Mouse (Mus musculus): ENCODE data around the gene Tarbp2. TPM values are rescaled to one million over a fixed set of nuclear protein-coding genes. Genes with fewer than 3 reads are reported as not detected.

Tarbp2 gene
- polyA plus RNA-seq, 1 experiment = 335 TPM

DNA sequence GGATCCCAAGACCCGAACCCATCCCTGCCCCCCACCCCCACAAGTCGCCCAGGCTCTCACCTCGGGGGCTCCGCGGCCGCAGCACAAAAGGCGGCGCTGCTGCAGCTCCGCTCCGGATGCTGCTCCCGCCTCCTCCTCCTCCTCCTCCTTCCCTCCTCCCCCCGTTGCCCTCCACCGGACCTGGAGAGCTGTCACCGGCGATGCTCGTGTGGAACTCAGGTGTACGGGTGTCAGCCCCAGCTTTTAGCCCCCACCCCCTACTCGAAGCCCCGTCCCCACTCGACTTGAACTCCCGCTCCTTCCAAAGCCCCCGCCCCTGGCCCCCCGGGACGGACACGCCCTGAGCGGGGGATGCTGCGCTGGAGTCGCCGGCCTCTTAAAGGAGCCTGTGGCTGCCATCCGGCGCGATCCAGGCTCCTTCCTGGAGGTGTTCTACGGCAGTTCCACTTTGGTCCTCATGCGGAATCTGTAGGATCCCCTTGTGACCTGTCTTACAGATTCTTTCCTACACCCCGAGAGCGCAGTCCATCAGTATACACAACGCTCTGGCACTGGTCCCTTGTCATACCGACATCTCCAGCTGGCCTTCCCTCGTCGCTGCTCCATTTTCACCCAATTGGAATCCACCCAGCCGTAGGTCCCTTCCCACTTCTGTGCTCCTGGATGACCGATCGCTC lies 1.1 kb upstream of the Tarbp2 start, which contains the start of gene Map3k12:
Gene Map3k12 (minus strand): TSS at position 337 of the 677 bp plus-strand sequence.
- H3K4me1 ChIP-seq (ENCODE audit: control insufficient read depth, insufficient read depth, low read length) = peaks cover 19% of the 10 kb centered on the region
- no peak for TF ChIP-seq CTCF (IDR thresholded peaks at IDR 0.05; ENCODE audit: control insufficient read depth, insufficient read depth, insufficient replicate concordance, low read depth, low read length)
- TF ChIP-seq POLR2A (IDR thresholded peaks at IDR 0.05; ENCODE audit: control insufficient read depth, low read depth, low read length) = peak; percentile 8; the same call in 1 of the 2 replicates
- H3K27me3 ChIP-seq (ENCODE audit: control insufficient read depth, insufficient read depth, low read length) = no peaks in the 10 kb centered on the region
- peak within 1 kb of the TSS; percentile 62 for H3K27ac ChIP-seq (ENCODE audit: control insufficient read depth, insufficient read depth, low read depth, low read length)
- no peaks in the 10 kb centered on the region for H3K36me3 ChIP-seq (ENCODE audit: control insufficient read depth, insufficient read depth, low read length)
- H3K4me3 ChIP-seq (ENCODE audit: control insufficient read depth, low read depth, low read length) = peak within 1 kb of the TSS; percentile 95

DNA sequence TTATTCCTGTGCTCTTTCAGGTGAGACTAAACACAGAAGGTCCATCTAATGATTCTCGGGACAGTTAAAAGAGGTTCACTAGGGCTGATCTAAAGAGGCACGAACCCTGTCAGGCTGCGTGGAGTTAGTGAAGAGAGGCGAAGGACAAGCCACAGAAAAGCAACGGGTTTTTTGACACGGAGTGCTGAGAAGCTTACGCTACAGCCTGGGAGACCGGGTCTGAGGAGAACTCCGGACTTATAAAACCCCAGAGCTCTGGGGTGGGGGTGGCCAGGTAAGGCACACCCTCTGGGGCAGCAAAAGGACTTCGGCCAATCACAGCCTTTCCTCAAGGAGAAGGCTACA lies 389 bp upstream of the Tarbp2 start:
- peak overlapping the region; percentile 95 for H3K4me3 ChIP-seq (ENCODE audit: control insufficient read depth, low read depth, low read length)
- peak overlapping the region; percentile 62 for H3K27ac ChIP-seq (ENCODE audit: control insufficient read depth, insufficient read depth, low read depth, low read length)
- peaks cover 19% of the 10 kb centered on the region for H3K4me1 ChIP-seq (ENCODE audit: control insufficient read depth, insufficient read depth, low read length)
- no peaks in the 10 kb centered on the region for H3K27me3 ChIP-seq (ENCODE audit: control insufficient read depth, insufficient read depth, low read length)
- no peaks in the 10 kb centered on the region for H3K36me3 ChIP-seq (ENCODE audit: control insufficient read depth, insufficient read depth, low read length)
- TF ChIP-seq CTCF (IDR thresholded peaks at IDR 0.05; ENCODE audit: control insufficient read depth, insufficient read depth, insufficient replicate concordance, low read depth, low read length) (no peak), POLR2A (IDR thresholded peaks at IDR 0.05; ENCODE audit: control insufficient read depth, low read depth, low read length) (no peak; the same call in 1 of the 2 replicates)

DNA sequence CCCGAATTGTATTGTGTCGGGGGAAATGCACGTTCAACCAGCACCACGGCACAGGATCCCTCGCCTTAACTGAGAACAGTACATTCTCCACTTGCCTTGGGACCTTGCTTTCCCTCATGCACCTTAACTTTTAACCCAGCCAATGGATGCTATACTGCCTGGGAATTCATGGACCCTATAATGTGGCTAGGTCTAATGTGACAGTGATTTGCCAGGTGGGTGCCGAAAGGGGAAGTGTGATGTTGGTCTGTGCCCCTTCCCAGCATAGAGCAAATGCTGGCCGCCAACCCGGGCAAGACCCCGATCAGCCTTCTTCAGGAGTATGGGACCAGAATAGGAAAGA lies 838 bp downstream of the Tarbp2 start:
- Histone ChIP-seq H3K4me3 (ENCODE audit: control insufficient read depth, low read depth, low read length) (peak overlapping the region; percentile 95), H3K36me3 (ENCODE audit: control insufficient read depth, insufficient read depth, low read length) (no peaks in the 10 kb centered on the region), H3K27ac (ENCODE audit: control insufficient read depth, insufficient read depth, low read depth, low read length) (peak overlapping the region; percentile 99), H3K4me1 (ENCODE audit: control insufficient read depth, insufficient read depth, low read length) (peaks cover 19% of the 10 kb centered on the region), H3K27me3 (ENCODE audit: control insufficient read depth, insufficient read depth, low read length) (no peaks in the 10 kb centered on the region)
- no peak for TF ChIP-seq CTCF (IDR thresholded peaks at IDR 0.05; ENCODE audit: control insufficient read depth, insufficient read depth, insufficient replicate concordance, low read depth, low read length)

DNA sequence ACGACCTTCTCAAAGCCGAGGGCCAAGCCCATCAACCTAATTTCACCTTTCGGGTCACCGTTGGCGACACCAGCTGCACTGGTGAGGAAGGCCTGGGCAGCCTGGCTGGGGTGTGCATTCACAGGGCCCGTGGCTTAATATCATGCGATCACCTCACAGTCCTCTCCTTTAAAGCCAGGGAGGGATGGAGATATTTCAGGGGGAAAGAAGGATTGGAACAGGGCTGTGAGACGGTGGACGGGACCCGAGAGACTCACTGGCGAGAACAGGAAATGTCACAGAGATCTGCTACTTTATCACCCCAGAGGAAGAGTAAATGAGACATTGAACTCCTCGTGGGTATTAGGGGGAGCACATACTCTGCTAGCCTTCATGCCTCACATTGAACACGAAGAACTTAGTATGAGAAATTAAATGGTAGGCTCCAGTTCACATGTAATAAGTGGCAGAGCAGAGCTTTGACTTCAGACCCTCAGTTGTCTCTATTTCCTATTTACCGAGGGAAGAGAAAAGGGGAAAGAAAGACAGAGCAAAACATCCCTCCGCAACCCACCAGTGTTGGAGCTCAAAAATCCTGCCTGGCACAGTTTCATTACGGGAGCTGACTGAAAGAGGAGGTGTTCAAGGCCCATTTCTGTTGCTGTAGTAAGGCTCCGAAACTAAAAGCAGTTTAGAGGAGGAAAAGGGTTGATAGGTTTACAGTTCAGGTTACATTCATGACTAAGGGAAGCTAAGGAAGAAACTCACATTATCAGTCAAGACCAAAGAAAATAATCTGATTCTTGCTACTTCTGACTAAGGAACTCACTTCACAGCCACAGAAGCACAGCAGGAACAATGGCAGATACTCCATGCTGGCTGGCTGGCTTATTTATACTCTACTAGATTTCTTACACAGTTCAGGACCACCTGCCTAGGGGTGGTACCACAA lies 1.5 kb downstream of the Tarbp2 start:
- peaks cover 19% of the 10 kb centered on the region for H3K4me1 ChIP-seq (ENCODE audit: control insufficient read depth, insufficient read depth, low read length)
- no peak for TF ChIP-seq POLR2A (IDR thresholded peaks at IDR 0.05; ENCODE audit: control insufficient read depth, low read depth, low read length)
- TF ChIP-seq CTCF (IDR thresholded peaks at IDR 0.05; ENCODE audit: control insufficient read depth, insufficient read depth, insufficient replicate concordance, low read depth, low read length) = no peak
- no peaks in the 10 kb centered on the region for H3K27me3 ChIP-seq (ENCODE audit: control insufficient read depth, insufficient read depth, low read length)
- no peaks in the 10 kb centered on the region for H3K36me3 ChIP-seq (ENCODE audit: control insufficient read depth, insufficient read depth, low read length)
- peak overlapping the region; percentile 95 for H3K4me3 ChIP-seq (ENCODE audit: control insufficient read depth, low read depth, low read length)
- H3K27ac ChIP-seq (ENCODE audit: control insufficient read depth, insufficient read depth, low read depth, low read length) = peak overlapping the region; percentile 99; the same call in 1 of the 2 replicates

DNA sequence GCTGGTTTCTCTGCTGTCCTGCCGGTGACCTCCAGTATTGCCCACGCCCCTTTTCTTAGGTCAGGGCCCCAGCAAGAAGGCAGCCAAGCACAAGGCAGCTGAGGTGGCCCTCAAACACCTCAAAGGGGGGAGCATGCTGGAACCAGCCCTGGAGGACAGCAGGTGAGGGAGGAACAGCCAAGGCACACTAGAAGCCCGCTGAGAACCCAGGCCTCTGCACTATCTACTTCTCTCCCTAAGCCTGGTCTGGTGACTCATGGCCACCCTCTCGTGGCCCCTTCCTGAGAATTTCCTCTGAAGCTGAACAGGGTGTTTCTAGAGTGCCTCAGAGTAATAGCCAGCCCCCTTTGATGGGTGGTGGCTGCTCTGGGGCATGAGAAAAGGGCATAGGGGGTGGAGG lies 2.4 kb downstream of the Tarbp2 start:
- H3K4me1 ChIP-seq (ENCODE audit: control insufficient read depth, insufficient read depth, low read length) = peaks cover 19% of the 10 kb centered on the region
- TF ChIP-seq CTCF (IDR thresholded peaks at IDR 0.05; ENCODE audit: control insufficient read depth, insufficient read depth, insufficient replicate concordance, low read depth, low read length) (no peak), POLR2A (IDR thresholded peaks at IDR 0.05; ENCODE audit: control insufficient read depth, low read depth, low read length) (no peak)
- H3K36me3 ChIP-seq (ENCODE audit: control insufficient read depth, insufficient read depth, low read length) = no peaks in the 10 kb centered on the region; the same call in 1 of the 2 replicates
- no peak overlapping the region for H3K27ac ChIP-seq (ENCODE audit: control insufficient read depth, insufficient read depth, low read depth, low read length)
- no peak overlapping the region for H3K4me3 ChIP-seq (ENCODE audit: control insufficient read depth, low read depth, low read length)
- no peaks in the 10 kb centered on the region for H3K27me3 ChIP-seq (ENCODE audit: control insufficient read depth, insufficient read depth, low read length)

DNA sequence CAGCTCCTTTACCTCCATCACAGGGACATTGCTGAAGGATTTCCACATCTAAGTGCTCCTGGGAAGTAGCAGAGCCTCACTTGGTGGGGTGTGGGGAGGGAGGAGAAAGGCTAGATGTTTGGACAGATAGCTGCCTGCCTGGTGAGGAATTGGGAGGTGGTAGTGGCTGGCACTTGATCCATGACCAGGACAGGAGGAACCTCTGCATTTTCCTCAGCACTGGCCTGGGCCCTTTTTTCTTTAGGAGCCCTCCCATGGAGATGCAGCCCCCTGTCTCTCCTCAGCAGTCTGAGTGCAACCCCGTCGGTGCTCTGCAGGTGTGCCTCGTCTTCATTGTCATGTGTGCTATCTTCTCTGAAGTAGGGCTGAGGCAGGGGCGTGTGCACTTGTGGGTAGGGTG lies 3.5 kb downstream of the Tarbp2 start:
- H3K36me3 ChIP-seq (ENCODE audit: control insufficient read depth, insufficient read depth, low read length) = no peaks in the 10 kb centered on the region; the same call in 1 of the 2 replicates
- TF ChIP-seq CTCF (IDR thresholded peaks at IDR 0.05; ENCODE audit: control insufficient read depth, insufficient read depth, insufficient replicate concordance, low read depth, low read length) (no peak), POLR2A (IDR thresholded peaks at IDR 0.05; ENCODE audit: control insufficient read depth, low read depth, low read length) (no peak)
- no peak overlapping the region for H3K4me3 ChIP-seq (ENCODE audit: control insufficient read depth, low read depth, low read length)
- H3K4me1 ChIP-seq (ENCODE audit: control insufficient read depth, insufficient read depth, low read length) = peaks cover 12% of the 10 kb centered on the region
- H3K27ac ChIP-seq (ENCODE audit: control insufficient read depth, insufficient read depth, low read depth, low read length) = no peak overlapping the region
- no peaks in the 10 kb centered on the region for H3K27me3 ChIP-seq (ENCODE audit: control insufficient read depth, insufficient read depth, low read length)

DNA sequence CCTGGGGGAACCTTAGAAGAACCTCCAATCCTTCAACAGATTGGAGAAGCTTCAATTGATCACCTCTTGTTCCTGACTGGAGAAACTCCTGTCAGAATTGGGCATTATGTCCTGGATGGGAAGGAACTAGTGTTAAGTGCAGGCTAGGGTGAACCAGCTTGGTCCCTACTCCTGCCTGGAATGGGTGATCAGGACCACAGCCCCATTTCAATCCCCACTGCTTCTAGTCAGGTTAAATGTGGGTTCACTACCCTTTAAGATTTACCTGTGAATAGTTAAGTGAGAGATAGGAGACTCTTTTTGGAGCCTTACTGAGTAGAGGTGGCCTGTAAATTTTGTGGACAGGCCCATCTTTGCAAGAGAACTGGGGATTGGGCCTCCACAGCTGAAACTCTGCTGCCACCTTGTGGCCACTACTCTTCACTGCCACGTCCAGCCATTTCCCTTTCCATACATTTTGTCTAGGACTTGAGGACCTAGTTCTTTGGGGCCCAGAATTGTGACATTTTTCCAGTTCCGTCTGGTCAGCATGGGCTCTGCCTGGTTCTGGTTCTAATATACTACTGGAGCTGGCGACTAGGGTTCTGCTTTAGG lies 7.0 kb downstream of the Tarbp2 start, which contains the start of gene Npff:
Gene Npff (minus strand): TSS at position 51 of the 594 bp plus-strand sequence.
- H3K4me3 ChIP-seq (ENCODE audit: control insufficient read depth, low read depth, low read length) = no peak within 1 kb of the TSS
- no peaks in the 10 kb centered on the region for H3K4me1 ChIP-seq (ENCODE audit: control insufficient read depth, insufficient read depth, low read length)
- no peaks in the 10 kb centered on the region; the same call in 1 of the 2 replicates for H3K36me3 ChIP-seq (ENCODE audit: control insufficient read depth, insufficient read depth, low read length)
- TF ChIP-seq CTCF (IDR thresholded peaks at IDR 0.05; ENCODE audit: control insufficient read depth, insufficient read depth, insufficient replicate concordance, low read depth, low read length) (peak; percentile 82), POLR2A (IDR thresholded peaks at IDR 0.05; ENCODE audit: control insufficient read depth, low read depth, low read length) (no peak)
- H3K27ac ChIP-seq (ENCODE audit: control insufficient read depth, insufficient read depth, low read depth, low read length) = no peak within 1 kb of the TSS
- H3K27me3 ChIP-seq (ENCODE audit: control insufficient read depth, insufficient read depth, low read length) = no peaks in the 10 kb centered on the region
